Mouse (Mus musculus): ENCODE results near the gene Eps15l1.

DNA sequence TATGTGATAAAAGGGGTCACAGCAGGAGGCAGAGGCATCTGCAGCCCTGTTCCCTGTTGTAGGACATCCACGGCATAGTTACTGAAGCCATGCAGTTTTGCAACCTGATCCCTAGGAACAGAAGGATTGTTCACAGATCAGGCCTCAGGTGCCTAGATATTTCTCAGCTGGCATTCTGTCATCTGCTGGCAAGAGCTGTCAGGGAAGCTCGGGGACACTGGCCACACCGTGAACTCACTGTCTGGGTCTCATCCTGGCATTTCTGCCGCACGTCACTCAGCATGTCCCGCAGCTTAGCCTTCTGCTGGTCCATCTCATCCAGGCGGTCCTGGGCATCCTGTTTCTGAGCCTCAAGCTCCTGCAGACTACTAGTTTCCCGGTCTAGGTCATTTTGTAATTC is 40.6 kb downstream of the Eps15l1 start:
- TF ChIP-seq FLI1 (IDR thresholded peaks at IDR 0.05; ENCODE audit: low read length) (no peak), GATA1 (IDR thresholded peaks at IDR 0.05; ENCODE audit: borderline replicate concordance, low read length) (no peak)

Data from megakaryocyte, embryonic 14.5 days (primary cell).